Mouse (Mus musculus) kidney, embryonic 16.5 days (tissue): ENCODE results near the gene Zdhhc4. TPM values are rescaled to one million over a fixed set of nuclear protein-coding genes. Genes with fewer than 3 reads are reported as not detected.

Experiments
- ATAC-seq: fragments of 200-750 bp; cut with Nextera tagmentation; 2 replicates; pipeline ENCODE4 v1.8.0; 2017; ENCODE audit warnings: moderate TSS enrichment; ENCODE audit not compliant: low FRiP score, low TSS enrichment
- H3K27ac ChIP-seq: fragments of 300-500 bp; sonication (generic); 2 replicates; pipeline ENCODE4 v1.5.1; 2014; ENCODE audit warnings: low read length
- H3K27me3 ChIP-seq: fragments of 300-500 bp; sonication (generic); 2 replicates; pipeline ENCODE4 v1.6.1; 2014; ENCODE audit warnings: low read length, control low read depth, mixed read lengths; ENCODE audit not compliant: insufficient read depth
- H3K36me3 ChIP-seq: fragments of 300-500 bp; sonication (generic); 2 replicates; pipeline ENCODE4 v1.6.1; 2014; ENCODE audit warnings: low read length, control low read depth, mixed read lengths; ENCODE audit not compliant: insufficient read depth
- H3K4me1 ChIP-seq: fragments of 300-500 bp; sonication (generic); 2 replicates; pipeline ENCODE4 v1.6.1; 2014; ENCODE audit warnings: low read length, control low read depth, mixed read lengths; ENCODE audit not compliant: insufficient read depth
- H3K4me2 ChIP-seq: fragments of 300-500 bp; sonication (generic); replicated peaks from 2 replicates; pipeline ENCODE4 v1.6.1; 2014; ENCODE audit warnings: low read depth, low read length
- H3K4me3 ChIP-seq: fragments of 300-500 bp; sonication (generic); 2 replicates; pipeline ENCODE4 v1.5.1; 2014; ENCODE audit warnings: mild to moderate bottlenecking, low read length
- H3K9ac ChIP-seq: fragments of 300-500 bp; sonication (generic); replicated peaks from 2 replicates; pipeline ENCODE4 v1.6.1; 2014; ENCODE audit warnings: low read length
- H3K9me3 ChIP-seq: fragments of 300-500 bp; sonication (generic); 2 replicates; pipeline ENCODE4 v1.6.1; 2016; ENCODE audit warnings: low read length, control low read depth
- WGBS: fragments of 180-500 bp; shearing (Covaris S2); extraction: QIAGEN DNeasy Blood & Tissue Kit; methylation state at CpG from one replicate; pipeline ENCODE4 v1.1.7; 2014; 5-methylcytosine and 5-hydroxymethylcytosine counted together
- polyA plus RNA-seq: library from polyadenylated mRNA; unstranded; fragments of >200 nt; fragmentation: Nextera tagmentation; extraction: Ambion mirVana; gene quantifications from 2 replicates; pipeline ENCODE4 v1.2.1, GENCODE M21; 2015

Gene Zdhhc4
- polyA plus RNA-seq, 1 experiment from 2014 or later: 81.9 TPM

DNA sequence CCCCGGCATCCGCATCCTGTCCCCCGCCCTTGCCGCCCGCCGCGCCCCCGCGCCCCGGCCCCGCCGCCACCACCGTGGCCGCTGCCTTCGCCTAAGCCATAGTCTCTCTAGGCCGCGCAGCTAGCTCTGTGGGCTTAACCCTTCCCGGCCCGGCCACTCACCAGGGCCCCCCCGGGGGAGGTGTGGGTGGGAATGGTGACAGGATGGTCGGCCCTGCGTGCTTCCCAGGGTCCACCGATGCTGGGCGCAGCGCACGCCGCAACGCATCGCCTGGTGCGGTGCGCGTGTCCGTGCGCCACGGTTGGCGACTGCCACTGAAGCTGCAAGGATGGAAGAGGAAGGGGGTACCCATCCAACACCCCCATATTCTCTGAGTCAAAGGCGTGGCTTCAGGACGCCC, 35.7 kb downstream of the Zdhhc4 start, which contains the start of gene Zfp853:
Zfp853 (minus strand) TSS at position 220 of the 400 bp plus-strand sequence.
- H3K4me1 ChIP-seq: peaks cover 14% of the 10 kb centered on the region
- peak within 1 kb of the TSS; percentile 60 for H3K4me3 ChIP-seq
- WGBS: 2% methylated on average over 33 of the region's 38 CpGs
- peaks cover 61% of the 10 kb centered on the region for H3K27me3 ChIP-seq
- peak within 1 kb of the TSS; percentile 98 for H3K4me2 ChIP-seq
- ATAC-seq: peak; percentile 43; the same call in 1 of the 2 replicates
- peak within 1 kb of the TSS; percentile 68 for H3K9ac ChIP-seq
- no peaks in the 10 kb centered on the region for H3K9me3 ChIP-seq
- H3K27ac ChIP-seq: no peak within 1 kb of the TSS
- H3K36me3 ChIP-seq: no peaks in the 10 kb centered on the region

GRCm38 (mm10) chr5:143292879-143293278, 36.2 kb downstream of the Zdhhc4 start:
- H3K27me3 ChIP-seq: peaks cover 67% of the 10 kb centered on the region
- H3K36me3 ChIP-seq: no peaks in the 10 kb centered on the region
- H3K4me1 ChIP-seq: peaks cover 20% of the 10 kb centered on the region
- peak overlapping the region; percentile 60 for H3K4me3 ChIP-seq
- no peak overlapping the region for H3K27ac ChIP-seq
- WGBS: 0% methylated on average over 14 of the region's 19 CpGs
- H3K4me2 ChIP-seq: peak overlapping the region; percentile 98
- H3K9me3 ChIP-seq: no peaks in the 10 kb centered on the region
- peak; percentile 21; the same call in 1 of the 2 replicates for ATAC-seq
- H3K9ac ChIP-seq: peak overlapping the region; percentile 68

GRCm38 (mm10) chr5:143289299-143289698, 39.8 kb downstream of the Zdhhc4 start:
- Histone ChIP-seq H3K9me3 (no peaks in the 10 kb centered on the region), H3K9ac (no peak overlapping the region), H3K4me3 (no peak overlapping the region), H3K36me3 (no peaks in the 10 kb centered on the region), H3K27ac (no peak overlapping the region), H3K4me1 (peaks cover 24% of the 10 kb centered on the region), H3K27me3 (peaks cover 81% of the 10 kb centered on the region), H3K4me2 (no peak overlapping the region)
- ATAC-seq: no peak
- WGBS: 78% methylated on average over 9 of the region's 9 CpGs

DNA sequence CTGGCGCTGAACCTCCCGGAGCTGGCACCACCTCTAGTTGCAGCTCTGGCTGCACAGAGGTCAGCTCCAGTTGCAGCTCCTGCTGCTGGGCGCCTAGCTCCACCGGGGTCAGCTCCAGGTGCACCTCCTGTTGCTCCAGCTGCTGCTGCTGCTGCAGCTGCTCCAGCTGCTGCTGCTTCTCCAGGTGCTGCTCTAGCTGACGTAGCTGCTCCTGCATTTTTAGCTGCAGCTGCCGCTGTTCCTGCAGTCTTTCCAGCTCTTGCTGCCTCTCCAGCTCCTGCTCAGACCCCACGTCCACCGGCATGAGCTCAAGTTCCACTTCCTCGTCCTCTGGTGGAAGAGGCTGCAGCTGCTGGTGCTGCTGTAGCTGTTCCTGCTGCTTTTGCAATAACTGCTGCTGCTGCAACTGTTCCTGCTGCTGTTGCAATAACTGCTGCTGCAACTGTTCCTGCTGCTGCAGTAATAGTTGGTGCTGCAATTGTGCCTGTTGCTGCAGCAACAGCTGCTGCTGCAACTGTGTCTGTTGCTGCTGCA, 40.6 kb downstream of the Zdhhc4 start:
- H3K36me3 ChIP-seq: no peaks in the 10 kb centered on the region
- peak overlapping the region; percentile 43 for H3K4me3 ChIP-seq
- H3K4me2 ChIP-seq: peak overlapping the region; percentile 60
- no peaks in the 10 kb centered on the region for H3K9me3 ChIP-seq
- peaks cover 18% of the 10 kb centered on the region for H3K4me1 ChIP-seq
- 17% methylated on average over 9 of the region's 9 CpGs for WGBS
- ATAC-seq: no peak
- H3K9ac ChIP-seq: no peak overlapping the region
- H3K27ac ChIP-seq: no peak overlapping the region
- H3K27me3 ChIP-seq: peaks cover 73% of the 10 kb centered on the region

DNA sequence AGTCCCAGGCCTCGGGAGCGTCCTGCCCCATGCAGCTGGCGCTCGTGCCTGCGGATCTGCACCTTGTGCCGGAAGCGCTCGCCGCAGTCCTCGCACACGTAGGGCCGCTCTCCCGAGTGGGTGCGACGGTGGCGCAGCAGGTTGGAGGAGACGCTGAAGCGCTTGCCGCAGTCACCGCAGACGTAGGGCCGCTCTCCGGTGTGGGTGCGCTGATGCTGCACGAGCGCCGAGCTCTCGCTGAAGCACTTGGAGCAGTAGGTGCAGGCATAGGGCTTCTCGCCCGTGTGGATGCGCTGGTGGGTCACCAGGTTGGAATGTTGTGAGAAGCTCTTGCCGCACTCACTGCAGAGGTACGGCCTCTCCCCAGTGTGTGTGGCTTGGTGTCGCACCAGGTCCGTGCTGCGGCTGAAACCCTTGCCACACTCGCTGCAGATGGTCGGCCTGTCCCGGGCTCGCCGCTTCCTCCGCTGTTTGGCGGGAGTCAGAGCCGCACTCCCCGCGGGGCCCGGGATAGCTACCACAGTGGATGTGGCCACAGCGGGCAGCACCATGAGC, 41.2 kb downstream of the Zdhhc4 start:
- Histone ChIP-seq H3K9ac (peak overlapping the region; percentile 53; the same call in 1 of the 2 replicates), H3K4me3 (peak overlapping the region; percentile 43), H3K4me2 (peak overlapping the region; percentile 60), H3K4me1 (peaks cover 12% of the 10 kb centered on the region), H3K36me3 (no peaks in the 10 kb centered on the region), H3K27ac (no peak overlapping the region), H3K9me3 (no peaks in the 10 kb centered on the region), H3K27me3 (peaks cover 67% of the 10 kb centered on the region)
- ATAC-seq: peak; percentile 27; the same call in 1 of the 2 replicates
- 1% methylated on average over 48 of the region's 48 CpGs for WGBS

DNA sequence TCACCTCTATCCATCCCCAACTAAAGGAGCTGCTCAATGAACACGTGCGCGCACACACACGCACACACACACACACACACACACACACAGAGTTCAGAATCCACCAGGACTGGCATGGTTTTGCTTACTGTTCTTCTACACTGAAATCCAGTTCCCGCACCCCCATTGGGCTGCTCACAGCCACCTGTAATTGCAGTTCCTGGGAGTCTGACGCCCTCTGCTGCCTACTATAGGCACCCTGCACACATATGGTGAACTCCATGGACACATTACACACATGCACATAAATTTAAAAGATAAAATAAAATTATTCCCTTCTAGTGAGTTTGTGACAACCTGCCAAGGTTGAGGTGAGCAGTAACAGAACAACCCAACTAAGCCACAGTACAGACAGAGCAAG, 44.3 kb downstream of the Zdhhc4 start:
- no peak for ATAC-seq
- Histone ChIP-seq H3K27me3 (peaks cover 38% of the 10 kb centered on the region), H3K9me3 (no peaks in the 10 kb centered on the region), H3K4me3 (no peak overlapping the region), H3K27ac (no peak overlapping the region), H3K36me3 (no peaks in the 10 kb centered on the region), H3K9ac (no peak overlapping the region), H3K4me2 (no peak overlapping the region), H3K4me1 (peaks cover 12% of the 10 kb centered on the region)
- 55% methylated on average over 6 of the region's 6 CpGs for WGBS

DNA sequence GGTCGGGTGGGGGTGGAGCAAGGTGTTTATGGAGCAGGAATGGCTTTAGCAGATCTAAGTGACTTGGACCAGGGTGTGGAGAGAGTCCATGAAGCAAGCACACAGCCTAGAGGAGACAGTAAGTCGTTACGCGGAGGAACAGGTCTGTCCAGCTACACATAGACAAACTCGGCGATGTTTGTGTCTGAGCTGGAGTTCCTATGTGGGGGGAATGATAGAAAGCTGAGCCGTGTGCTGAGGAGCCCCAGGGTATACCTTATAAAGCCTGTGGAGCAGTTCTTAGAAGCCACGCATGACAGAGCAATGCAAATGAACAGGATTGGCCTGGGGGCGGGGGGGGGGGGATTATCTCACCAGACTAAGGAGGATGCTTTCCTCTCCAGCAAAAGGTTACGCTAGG, 49.8 kb downstream of the Zdhhc4 start:
- H3K4me1 ChIP-seq: no peaks in the 10 kb centered on the region
- no peak overlapping the region for H3K9ac ChIP-seq
- no peak overlapping the region for H3K27ac ChIP-seq
- peak; percentile 51 for ATAC-seq
- WGBS: 33% methylated on average over 10 of the region's 10 CpGs
- H3K9me3 ChIP-seq: no peaks in the 10 kb centered on the region
- H3K4me3 ChIP-seq: no peak overlapping the region
- H3K27me3 ChIP-seq: 0 out of 2 replicates have a peak, but pooled peaks cover 7% of the 10 kb centered on the region
- no peaks in the 10 kb centered on the region for H3K36me3 ChIP-seq
- no peak overlapping the region for H3K4me2 ChIP-seq

GRCm38 (mm10) chr5:143275761-143276160, 53.3 kb downstream of the Zdhhc4 start:
- Histone ChIP-seq H3K9me3 (no peaks in the 10 kb centered on the region), H3K27ac (no peak overlapping the region), H3K36me3 (no peaks in the 10 kb centered on the region), H3K4me1 (no peaks in the 10 kb centered on the region), H3K27me3 (0 out of 2 replicates have a peak, but pooled peaks cover 5% of the 10 kb centered on the region), H3K4me3 (no peak overlapping the region), H3K4me2 (no peak overlapping the region), H3K9ac (no peak overlapping the region)
- WGBS: 47% methylated on average over 5 of the region's 5 CpGs
- ATAC-seq: no peak

DNA sequence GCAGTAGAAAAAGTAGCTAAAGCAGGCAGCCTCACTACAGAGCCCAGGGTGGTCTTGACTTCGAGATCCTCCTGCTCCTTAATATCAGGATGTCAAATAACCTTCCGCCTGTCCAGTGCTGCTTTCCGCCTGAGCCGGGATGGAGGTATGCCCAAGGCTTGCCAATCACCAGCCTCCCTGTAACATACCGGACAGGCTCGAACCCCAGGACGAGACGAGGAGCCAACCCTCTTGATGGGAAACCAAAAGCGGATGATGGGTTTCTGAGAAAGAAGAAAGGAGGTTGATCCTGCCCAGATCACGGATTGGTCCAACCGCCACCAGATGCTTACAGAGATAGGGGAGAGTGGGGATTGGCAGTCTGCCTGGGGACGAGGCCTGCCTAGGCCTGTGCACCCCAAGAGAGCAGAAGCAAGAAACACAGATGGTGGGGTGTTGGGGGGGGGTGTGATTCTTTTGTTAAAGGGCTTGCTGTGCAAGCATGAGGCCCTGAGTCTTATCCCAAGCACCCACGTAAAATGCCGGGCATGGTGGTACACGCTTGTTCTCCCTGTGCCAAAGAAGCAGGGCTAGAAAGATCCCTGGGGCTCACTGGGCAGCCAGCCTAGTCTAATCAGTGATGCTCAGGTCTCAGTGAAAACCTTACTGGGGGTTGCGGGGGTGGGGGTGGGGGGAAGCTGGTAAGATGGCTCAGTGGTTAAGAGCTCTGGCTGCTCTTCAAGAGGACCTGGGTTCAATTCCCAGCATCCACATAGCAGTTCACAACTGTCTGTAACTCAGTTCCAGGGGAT, 56.3 kb downstream of the Zdhhc4 start:
- H3K4me3 ChIP-seq: no peak overlapping the region
- 93% methylated on average over 15 of the region's 16 CpGs for WGBS
- peaks cover 11% of the 10 kb centered on the region for H3K4me1 ChIP-seq
- H3K9ac ChIP-seq: no peak overlapping the region
- ATAC-seq: no peak
- no peaks in the 10 kb centered on the region for H3K36me3 ChIP-seq
- H3K27me3 ChIP-seq: 0 out of 2 replicates have a peak, but pooled peaks cover 2% of the 10 kb centered on the region
- H3K27ac ChIP-seq: no peak overlapping the region
- no peak overlapping the region for H3K4me2 ChIP-seq
- H3K9me3 ChIP-seq: no peaks in the 10 kb centered on the region

- Histone ChIP-seq H3K4me2 (no peak overlapping the region), H3K27me3 (no peaks in the 10 kb centered on the region), H3K4me1 (peaks cover 11% of the 10 kb centered on the region), H3K27ac (no peak overlapping the region), H3K36me3 (no peaks in the 10 kb centered on the region), H3K4me3 (no peak overlapping the region), H3K9ac (no peak overlapping the region), H3K9me3 (no peaks in the 10 kb centered on the region)
- ATAC-seq: no peak
- 76% methylated on average over 3 of the region's 3 CpGs for WGBS
These were observed 56.9 kb downstream of the Zdhhc4 start for GRCm38 (mm10) chr5:143272108-143272507.
